9 mouse cellular contexts compared by ENCODE assay signal in the genomic region with DNA sequence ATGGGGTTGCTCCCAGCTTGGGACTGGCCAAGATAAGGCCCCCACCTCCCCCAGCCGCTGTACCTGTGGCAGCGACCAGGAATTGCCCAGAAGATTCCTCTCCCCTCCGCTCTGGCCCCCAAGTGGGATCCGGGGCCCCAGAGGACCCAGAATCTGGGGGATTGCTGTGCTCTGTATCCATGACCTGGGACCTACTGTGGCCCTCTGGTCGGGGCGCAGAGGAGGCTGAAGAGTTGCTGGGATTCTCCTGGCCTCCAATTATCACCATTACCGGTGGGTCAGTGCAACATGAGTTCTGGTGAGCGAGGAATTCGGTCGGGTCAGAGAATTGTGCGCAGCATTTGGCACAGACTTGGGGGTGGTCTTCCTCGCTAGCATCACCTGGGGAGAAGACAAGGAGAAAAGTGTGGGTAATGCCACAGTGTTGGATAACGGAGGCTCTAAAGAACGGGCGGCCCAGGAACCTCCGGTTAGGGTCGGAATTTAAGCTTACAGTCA. TPM values are rescaled to one million over a fixed set of nuclear protein-coding genes. Genes with fewer than 3 reads are reported as not detected.
DNase-seq lines count a peak whose midpoint lies in the region; ATAC-seq and TF ChIP-seq lines count a peak whose summit lies in the region.
"Had no signal": no experiment of that assay in that cellular context is flagged by ENCODE, and none has a peak within 500 bp of the region (broad histone marks: within the 10 kb centered on the region; RNA-seq: fewer than 3 reads in every experiment).

No protein-coding gene starts in this region.

- H3K9ac ChIP-seq in heart, embryonic 13.5 days: peak overlapping the region; percentile 97
- H3K9ac ChIP-seq in ES-E14 (ENCODE audit: insufficient read depth, low read depth, low read length, poor library complexity, severe bottlenecking): peak overlapping the region; percentile 77
- H3K9ac ChIP-seq in heart, embryonic 15.5 days: peak overlapping the region; percentile 84

- peak overlapping the region; percentile 87 for H3K27ac ChIP-seq in heart, embryonic 13.5 days (replicated peaks)
- H3K27ac ChIP-seq in ES-E14 (ENCODE audit: insufficient read depth, low read depth, low read length, poor library complexity, severe bottlenecking): no peak overlapping the region; the same call in 1 of the 2 replicates
- peak overlapping the region; percentile 86 for H3K27ac ChIP-seq in heart, embryonic 15.5 days
- no peak overlapping the region for H3K27ac ChIP-seq in macrophage

- no peaks in the 10 kb centered on the region for H3K9me3 ChIP-seq in heart, embryonic 13.5 days
- no peaks in the 10 kb centered on the region for H3K9me3 ChIP-seq in ES-E14 (ENCODE audit: control insufficient read depth, insufficient read depth, low read depth, low read length)
- no peaks in the 10 kb centered on the region for H3K9me3 ChIP-seq in heart, embryonic 15.5 days (replicated peaks)

- H3K27me3 ChIP-seq in heart, embryonic 13.5 days (replicated peaks): no peaks in the 10 kb centered on the region
- H3K27me3 ChIP-seq in heart, embryonic 15.5 days: no peaks in the 10 kb centered on the region

- H3K36me3 ChIP-seq in heart, embryonic 13.5 days: peaks cover 46% of the 10 kb centered on the region
- H3K36me3 ChIP-seq in ES-E14 (ENCODE audit: control insufficient read depth, insufficient read depth, low read length, poor library complexity, severe bottlenecking): peaks cover 16% of the 10 kb centered on the region; the same call in 1 of the 2 replicates
- H3K36me3 ChIP-seq in heart, embryonic 15.5 days: peaks cover 31% of the 10 kb centered on the region
- no peaks in the 10 kb centered on the region for H3K36me3 ChIP-seq in macrophage (ENCODE audit: inconsistent target)

- H3K4me1 ChIP-seq in heart, embryonic 13.5 days: peaks cover 39% of the 10 kb centered on the region
- peaks cover 2 to 21% of the 10 kb centered on the region in 2 experiments; a peak in 3 of 4 replicates for H3K4me1 ChIP-seq in ES-E14 (ENCODE audit: control insufficient read depth in 2 of 2, insufficient read depth in 2 of 2, low read length in 2 of 2, poor library complexity in 1 of 2)
- peaks cover 24% of the 10 kb centered on the region for H3K4me1 ChIP-seq in heart, embryonic 15.5 days (replicated peaks)

- peak overlapping the region; percentile 88 for H3K4me3 ChIP-seq in heart, embryonic 13.5 days
- H3K4me3 ChIP-seq in ES-E14 (ENCODE audit: insufficient read depth in 1 of 2, low read depth in 1 of 2, low read length in 2 of 2, poor library complexity in 1 of 2, severe bottlenecking in 1 of 2) (peak overlapping the region; percentile 73 to 98), macrophage (ENCODE audit: inconsistent target) (peak overlapping the region; percentile 14; the same call in 1 of the 2 replicates)
- H3K4me3 ChIP-seq in heart, embryonic 15.5 days: peak overlapping the region; percentile 93

- H3K79me2 ChIP-seq in macrophage (ENCODE audit: inconsistent target): no peaks in the 10 kb centered on the region

- in situ Hi-C loops in ES-E14 (cut with MboI; ENCODE audit: low sequenced_read_pairs in 2 of 2, unreplicated experiment in 2 of 2): no loop called here

- no peak for ATAC-seq in heart, embryonic 13.5 days (ENCODE audit: extremely low read depth, insufficient number of reproducible peaks, low FRiP score, low TSS enrichment)
- ATAC-seq in heart, embryonic 15.5 days (replicated peaks; ENCODE audit: insufficient number of reproducible peaks, insufficient read depth, low FRiP score, low read depth): peak; percentile 8; the same call in 1 of the 2 replicates
- ATAC-seq in erythroid progenitor cell, adult 5-6 weeks (replicated peaks; ENCODE audit: low FRiP score, poor library complexity, severe bottlenecking): no peak

- 6% methylated on average over 17 of the region's 17 CpGs for WGBS in heart, embryonic 13.5 days
- WGBS in heart, embryonic 15.5 days: 3% methylated on average over 17 of the region's 17 CpGs
- WGBS in macrophage (ENCODE audit: missing documents): 54% methylated on average over 12 of the region's 17 CpGs

- H3K4me2 ChIP-seq in heart, embryonic 13.5 days: peak overlapping the region; percentile 86
- peak overlapping the region; percentile 78 for H3K4me2 ChIP-seq in heart, embryonic 15.5 days

- intact Hi-C loops in heart, postnatal 10 days (cut with DNase I): no loop called here

- no peak for DNase-seq in heart, postnatal 10 days
- DNase-seq in ES-E14 (ENCODE audit: low read depth, low spot score): no peak
- no peak for DNase-seq in adrenal gland, postnatal 4 days (ENCODE audit: low spot score in 2 of 2)
- no peak for DNase-seq in T-cell, adult 2 months (ENCODE audit: low spot score)

TF ChIP-seq in ES-E14, 5 proteins besides CTCF, POLR2A, EP300 and RAD21 (continues in another document):
- TF ChIP-seq MAFK (IDR thresholded peaks at IDR 0.05; ENCODE audit: insufficient read depth, low read depth, low read length): no peak
- no peak for TF ChIP-seq ZC3H11A (IDR thresholded peaks at IDR 0.05; ENCODE audit: borderline replicate concordance, low read depth, low read length)

RNA-seq across cellular contexts. Expression of gene Mettl3, which starts 10.4 kb away (rescaled TPM):
- polyA plus RNA-seq in heart, embryonic 13.5 days (2015; fragmentation: Nextera tagmentation; extraction: Ambion mirVana): 27.9 and 28.2 TPM in 2 replicates
- 10 to 100 TPM; 15.7 to 18.8 TPM for total RNA-seq in heart, postnatal 10 days (2021)
- total RNA-seq in ES-E14 (2012; rRNA removed): 22.0 and 50.3 TPM in 2 replicates
- 23.5 and 29.7 TPM in 2 replicates for polyA plus RNA-seq in heart, embryonic 15.5 days (2015; fragmentation: Nextera tagmentation; extraction: Ambion mirVana)
- total RNA-seq in macrophage (2018; cell fraction: chromatin; rRNA removed): 100 to 1,000 TPM in 1 of 26 experiments, 10 to 100 TPM in 25; 29.9 to 101 (median 63.5) TPM
- 10 to 100 TPM in 25 of 26 experiments, 1 to 10 TPM in 1; 9.6 to 20.9 (median 15.9) TPM for total RNA-seq in macrophage (2018; cell fraction: cytosol; rRNA removed)
- total RNA-seq in macrophage (2018; cell fraction: nucleus; rRNA removed): 10 to 100 TPM; 26.0 to 83.2 (median 44.6) TPM
- polyA plus RNA-seq in macrophage (2018): 15.8 to 18.9 TPM (median 16.8 TPM) in 3 replicates
- 10 to 100 TPM; 32.0 to 41.9 TPM for total RNA-seq in adrenal gland, postnatal 4 days (2021)
- 12.2 and 24.9 TPM in 2 replicates for total RNA-seq in erythroid progenitor cell, adult 5-6 weeks (2015; ENCODE audit: low replicate concordance)
- 22.7 and 38.7 TPM in 2 replicates for total RNA-seq in erythroid progenitor cell, adult 5-6 weeks (2017; ENCODE audit: low replicate concordance)

RNA-seq across cellular contexts. Expression of gene Sall2, which starts 13.2 kb away (rescaled TPM):
- 7.3 and 8.3 TPM in 2 replicates for polyA plus RNA-seq in heart, embryonic 13.5 days (2015; fragmentation: Nextera tagmentation; extraction: Ambion mirVana)
- total RNA-seq in heart, postnatal 10 days (2021): 1 to 10 TPM; 4.6 to 5.7 TPM
- total RNA-seq in ES-E14 (2012; rRNA removed): 4.3 and 5.0 TPM in 2 replicates
- 4.8 and 7.3 TPM in 2 replicates for polyA plus RNA-seq in heart, embryonic 15.5 days (2015; fragmentation: Nextera tagmentation; extraction: Ambion mirVana)
- total RNA-seq in macrophage (2018; cell fraction: chromatin; rRNA removed): 1 to 10 TPM in 1 of 26 experiments, under 1 TPM in 9, not detected in 16; 0.12 to 2.2 (median 0.20) TPM
- total RNA-seq in macrophage (2018; cell fraction: cytosol; rRNA removed): under 1 TPM; under 0.01 to 0.35 (median 0.15) TPM
- total RNA-seq in macrophage (2018; cell fraction: nucleus; rRNA removed): under 1 TPM in 14 of 26 experiments, not detected in 12; 0.11 to 0.45 (median 0.18) TPM
- polyA plus RNA-seq in macrophage (2018): 0.26 to 0.31 TPM (median 0.27 TPM) in 3 replicates
- total RNA-seq in adrenal gland, postnatal 4 days (2021): 10 to 100 TPM; 17.0 to 20.1 TPM
- 1.1 TPM in 1 of 2 replicates, not detected in the other for total RNA-seq in erythroid progenitor cell, adult 5-6 weeks (2015; ENCODE audit: low replicate concordance)
- 0.13 and 0.30 TPM in 2 replicates for total RNA-seq in erythroid progenitor cell, adult 5-6 weeks (2017; ENCODE audit: low replicate concordance)

RNA-seq across cellular contexts. Expression of gene Rab2b, which starts 36.0 kb away (rescaled TPM):
- 13.9 and 16.7 TPM in 2 replicates for polyA plus RNA-seq in heart, embryonic 13.5 days (2015; fragmentation: Nextera tagmentation; extraction: Ambion mirVana)
- 10 to 100 TPM in 1 of 2 experiments, 1 to 10 TPM in 1; 7.6 to 10.6 TPM for total RNA-seq in heart, postnatal 10 days (2021)
- 2.6 and 4.9 TPM in 2 replicates for total RNA-seq in ES-E14 (2012; rRNA removed)
- polyA plus RNA-seq in heart, embryonic 15.5 days (2015; fragmentation: Nextera tagmentation; extraction: Ambion mirVana): 12.8 and 16.6 TPM in 2 replicates
- 10 to 100 TPM in 22 of 26 experiments, 1 to 10 TPM in 4; 5.4 to 25.0 (median 16.8) TPM for total RNA-seq in macrophage (2018; cell fraction: chromatin; rRNA removed)
- total RNA-seq in macrophage (2018; cell fraction: cytosol; rRNA removed): 10 to 100 TPM; 10.1 to 16.0 (median 12.8) TPM
- 10 to 100 TPM in 24 of 26 experiments, 1 to 10 TPM in 2; 6.9 to 28.8 (median 13.3) TPM for total RNA-seq in macrophage (2018; cell fraction: nucleus; rRNA removed)
- polyA plus RNA-seq in macrophage (2018): 9.7 to 20.8 TPM (median 12.3 TPM) in 3 replicates
- 10 to 100 TPM; 38.9 to 39.8 TPM for total RNA-seq in adrenal gland, postnatal 4 days (2021)
- 5.4 and 6.3 TPM in 2 replicates for total RNA-seq in erythroid progenitor cell, adult 5-6 weeks (2015; ENCODE audit: low replicate concordance)
- total RNA-seq in erythroid progenitor cell, adult 5-6 weeks (2017; ENCODE audit: low replicate concordance): 2.7 and 9.2 TPM in 2 replicates

RNA-seq across cellular contexts. Expression of gene Tox4, which starts 36.4 kb away (rescaled TPM):
- 32.6 and 40.4 TPM in 2 replicates for polyA plus RNA-seq in heart, embryonic 13.5 days (2015; fragmentation: Nextera tagmentation; extraction: Ambion mirVana)
- 10 to 100 TPM; 35.5 to 36.8 TPM for total RNA-seq in heart, postnatal 10 days (2021)
- total RNA-seq in ES-E14 (2012; rRNA removed): 21.3 and 29.1 TPM in 2 replicates
- polyA plus RNA-seq in heart, embryonic 15.5 days (2015; fragmentation: Nextera tagmentation; extraction: Ambion mirVana): 29.3 and 34.0 TPM in 2 replicates
- 100 to 1,000 TPM in 7 of 26 experiments, 10 to 100 TPM in 19; 41.0 to 119 (median 83.4) TPM for total RNA-seq in macrophage (2018; cell fraction: chromatin; rRNA removed)
- 10 to 100 TPM; 46.0 to 66.8 (median 56.9) TPM for total RNA-seq in macrophage (2018; cell fraction: cytosol; rRNA removed)
- 10 to 100 TPM; 34.4 to 87.4 (median 73.2) TPM for total RNA-seq in macrophage (2018; cell fraction: nucleus; rRNA removed)
- polyA plus RNA-seq in macrophage (2018): 34.3 to 46.1 TPM (median 44.4 TPM) in 3 replicates
- 10 to 100 TPM; 61.8 to 62.0 TPM for total RNA-seq in adrenal gland, postnatal 4 days (2021)
- 14.7 and 27.0 TPM in 2 replicates for total RNA-seq in erythroid progenitor cell, adult 5-6 weeks (2015; ENCODE audit: low replicate concordance)
- total RNA-seq in erythroid progenitor cell, adult 5-6 weeks (2017; ENCODE audit: low replicate concordance): 20.1 and 20.3 TPM in 2 replicates

RNA-seq across cellular contexts. Expression of gene Olfr1513, which starts 40.9 kb away (rescaled TPM):
- polyA plus RNA-seq in heart, embryonic 13.5 days (2015; fragmentation: Nextera tagmentation; extraction: Ambion mirVana): not detected in 2 replicates
- not detected for total RNA-seq in heart, postnatal 10 days (2021)
- not detected in 2 replicates for total RNA-seq in ES-E14 (2012; rRNA removed)
- polyA plus RNA-seq in heart, embryonic 15.5 days (2015; fragmentation: Nextera tagmentation; extraction: Ambion mirVana): not detected in 2 replicates
- 1 to 10 TPM in 1 of 26 experiments, not detected in 25; 1.1 TPM for total RNA-seq in macrophage (2018; cell fraction: chromatin; rRNA removed)
- not detected for total RNA-seq in macrophage (2018; cell fraction: cytosol; rRNA removed)
- total RNA-seq in macrophage (2018; cell fraction: nucleus; rRNA removed): not detected
- not detected in 3 replicates for polyA plus RNA-seq in macrophage (2018)
- not detected for total RNA-seq in adrenal gland, postnatal 4 days (2021)
- not detected in 2 replicates for total RNA-seq in erythroid progenitor cell, adult 5-6 weeks (2015; ENCODE audit: low replicate concordance)
- not detected in 2 replicates for total RNA-seq in erythroid progenitor cell, adult 5-6 weeks (2017; ENCODE audit: low replicate concordance)
- total RNA-seq: gastrocnemius, postnatal 4 days had no signal

Comparison
In these comparisons a context has a peak if more than half of its experiments do, and no peak if none do; other contexts are left out.
1. H3K27ac ChIP-seq: peak in heart, embryonic 13.5 days (single experiment) and heart, embryonic 15.5 days (single experiment); none in ES-E14 (single experiment) and macrophage (single experiment).
2. H3K4me3 ChIP-seq: peak in every context shown above with its lines; median percentile 93 in heart, embryonic 15.5 days; 88 in heart, embryonic 13.5 days; 86 in ES-E14; 14 in macrophage.
3. Peak in every context shown above with its lines, with median percentiles within 50 percentile points of each other: H3K9ac ChIP-seq.